Mouse (Mus musculus): ENCODE data around the gene Pdx1.

GRCm38 (mm10) chr5:147268728-147269127, 1.0 kb upstream of the Pdx1 start:
- TF ChIP-seq POLR2A (IDR thresholded peaks at IDR 0.05; ENCODE audit: insufficient read length, low read depth): no peak
- TF ChIP-seq TCF12 (IDR thresholded peaks at IDR 0.05; ENCODE audit: insufficient read depth, poor library complexity, severe bottlenecking): no peak
- no peak for TF ChIP-seq USF1 (IDR thresholded peaks at IDR 0.05; ENCODE audit: low read depth)
- no peak for TF ChIP-seq MAX (IDR thresholded peaks at IDR 0.05; ENCODE audit: low read depth)
- no peak for TF ChIP-seq SRF (IDR thresholded peaks at IDR 0.05; ENCODE audit: control insufficient read depth, insufficient read length, low read depth)
- no peak for TF ChIP-seq MYOG (IDR thresholded peaks at IDR 0.05; ENCODE audit: control insufficient read depth in 1 of 3, insufficient read depth in 1 of 3, insufficient read length in 2 of 3, low read depth in 2 of 3)
